Mouse (Mus musculus) cortical plate, adult 2 months (tissue): ENCODE data around the gene Rpl10l. TPM values are rescaled to one million over a fixed set of nuclear protein-coding genes. Genes with fewer than 3 reads are reported as not detected.

Experiments used
- H3K27ac ChIP-seq: fragments of 200-500 bp; 2 replicates; pipeline ENCODE4 v1.5.1; 2012; ENCODE audit warnings: low read length, control low read depth, inconsistent platforms; ENCODE audit not compliant: insufficient read depth
- H3K4me1 ChIP-seq: fragments of 200-500 bp; 2 replicates; pipeline ENCODE4 v1.6.1; 2011; ENCODE audit warnings: low read length; ENCODE audit not compliant: control insufficient read depth, insufficient read depth
- H3K4me3 ChIP-seq: fragments of 200-500 bp; 2 replicates; pipeline ENCODE4 v1.5.1; 2011; ENCODE audit warnings: mild to moderate bottlenecking, low read length, control low read depth; ENCODE audit not compliant: insufficient read depth
- CTCF ChIP-seq: fragments of 200-500 bp; IDR thresholded peaks from 2 replicates; pipeline ENCODE4 v1.5.1; 2011; ENCODE audit warnings: mild to moderate bottlenecking, control low read depth, low read length; ENCODE audit not compliant: insufficient read depth; ENCODE audit errors: extremely low read depth
- POLR2A ChIP-seq: fragments of 200-500 bp; IDR thresholded peaks from 2 replicates; pipeline ENCODE4 v1.6.1; 2011; ENCODE audit warnings: mild to moderate bottlenecking, low read length, control low read depth; ENCODE audit not compliant: insufficient read depth; ENCODE audit errors: extremely low read depth
- polyA plus RNA-seq: library from polyadenylated mRNA; depleted of rRNA; stranded (reverse); fragments of >200 nt; gene quantifications from 2 replicates; pipeline ENCODE4 v1.2.3, GENCODE M21; 2012; rRNA removed

The Rpl10l gene
- polyA plus RNA-seq, result not detected in 2 replicates

GRCm38 (mm10) chr12:66283991-66284622 is at the start of gene Rpl10l:
Rpl10l (minus strand) TSS chr12:66284401.
- Histone ChIP-seq H3K4me1 (no peaks in the 10 kb centered on the region), H3K4me3 (no peak within 1 kb of the TSS), H3K27ac (no peak within 1 kb of the TSS)
- TF ChIP-seq CTCF, result no peak

- TF ChIP-seq POLR2A (no peak), CTCF (no peak)
- Histone ChIP-seq H3K4me3 (no peak overlapping the region), H3K27ac (no peak overlapping the region), H3K4me1 (no peaks in the 10 kb centered on the region)
Measured at GRCm38 (mm10) chr12:66275890-66276289, 8.3 kb downstream of the Rpl10l start.

GRCm38 (mm10) chr12:66245461-66246099 is 38.6 kb downstream of the Rpl10l start:
- TF ChIP-seq POLR2A (no peak), CTCF (no peak)
- Histone ChIP-seq H3K4me3 (no peak overlapping the region), H3K4me1 (no peaks in the 10 kb centered on the region), H3K27ac (no peak overlapping the region)

DNA sequence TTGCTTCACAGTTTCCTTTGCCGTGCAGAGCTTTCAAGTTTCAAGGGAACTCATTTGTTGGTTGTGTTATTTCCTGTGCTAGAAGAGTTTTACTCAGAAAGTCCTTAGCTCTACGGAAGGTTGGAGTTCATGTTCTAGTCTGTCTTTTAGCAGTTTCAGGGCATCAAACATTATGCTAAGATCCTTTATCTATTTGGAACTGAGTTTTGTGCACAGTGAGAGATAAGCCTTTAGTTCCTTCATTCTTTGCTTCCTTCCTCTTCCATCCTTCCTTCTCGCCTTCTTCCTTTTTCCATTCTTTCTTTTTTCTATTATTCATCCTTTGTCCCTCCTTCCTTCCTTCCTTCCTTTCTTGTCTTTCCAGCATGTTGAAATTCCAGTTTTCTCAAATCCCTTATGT is 50.0 kb downstream of the Rpl10l start:
- Histone ChIP-seq H3K27ac (no peak overlapping the region), H3K4me3 (no peak overlapping the region), H3K4me1 (no peaks in the 10 kb centered on the region)
- no peak for TF ChIP-seq CTCF
- no peak for TF ChIP-seq POLR2A
